Mouse (Mus musculus): Measurements from ENCODE around the gene Tnks2. TPM values are rescaled to one million over a fixed set of nuclear protein-coding genes. Genes with fewer than 3 reads are reported as not detected.

The Tnks2 gene
- polyA plus RNA-seq, 1 experiment = 10.7 TPM

GRCm38 (mm10) chr19:36926553-36927236 is 92.7 kb downstream of the Tnks2 start:
- no peak for TF ChIP-seq POLR2A (IDR thresholded peaks at IDR 0.05; ENCODE audit: control insufficient read depth, low read depth, low read length)
- no peak for TF ChIP-seq CTCF (IDR thresholded peaks at IDR 0.05; ENCODE audit: control insufficient read depth, insufficient read depth, insufficient replicate concordance, low read depth, low read length)
- H3K4me1 ChIP-seq (ENCODE audit: control insufficient read depth, insufficient read depth, low read length) = no peaks in the 10 kb centered on the region; the same call in 1 of the 2 replicates
- no peaks in the 10 kb centered on the region for H3K36me3 ChIP-seq (ENCODE audit: control insufficient read depth, insufficient read depth, low read length)
- H3K27ac ChIP-seq (ENCODE audit: control insufficient read depth, insufficient read depth, low read depth, low read length) = peak overlapping the region; percentile 93
- no peaks in the 10 kb centered on the region for H3K27me3 ChIP-seq (ENCODE audit: control insufficient read depth, insufficient read depth, low read length)
- peak overlapping the region; percentile 97 for H3K4me3 ChIP-seq (ENCODE audit: control insufficient read depth, low read depth, low read length)

- Histone ChIP-seq H3K4me1 (ENCODE audit: control insufficient read depth, insufficient read depth, low read length) (no peaks in the 10 kb centered on the region; the same call in 1 of the 2 replicates), H3K4me3 (ENCODE audit: control insufficient read depth, low read depth, low read length) (no peak overlapping the region), H3K27ac (ENCODE audit: control insufficient read depth, insufficient read depth, low read depth, low read length) (no peak overlapping the region), H3K27me3 (ENCODE audit: control insufficient read depth, insufficient read depth, low read length) (no peaks in the 10 kb centered on the region), H3K36me3 (ENCODE audit: control insufficient read depth, insufficient read depth, low read length) (no peaks in the 10 kb centered on the region)
- no peak for TF ChIP-seq CTCF (IDR thresholded peaks at IDR 0.05; ENCODE audit: control insufficient read depth, insufficient read depth, insufficient replicate concordance, low read depth, low read length)
- TF ChIP-seq POLR2A (IDR thresholded peaks at IDR 0.05; ENCODE audit: control insufficient read depth, low read depth, low read length) = no peak
These were observed 93.8 kb downstream of the Tnks2 start for GRCm38 (mm10) chr19:36927800-36928361.

- Histone ChIP-seq H3K4me3 (ENCODE audit: control insufficient read depth, low read depth, low read length) (no peak overlapping the region), H3K27ac (ENCODE audit: control insufficient read depth, insufficient read depth, low read depth, low read length) (no peak overlapping the region), H3K36me3 (ENCODE audit: control insufficient read depth, insufficient read depth, low read length) (no peaks in the 10 kb centered on the region), H3K4me1 (ENCODE audit: control insufficient read depth, insufficient read depth, low read length) (no peaks in the 10 kb centered on the region; the same call in 1 of the 2 replicates), H3K27me3 (ENCODE audit: control insufficient read depth, insufficient read depth, low read length) (no peaks in the 10 kb centered on the region)
- TF ChIP-seq CTCF (IDR thresholded peaks at IDR 0.05; ENCODE audit: control insufficient read depth, insufficient read depth, insufficient replicate concordance, low read depth, low read length) = no peak
- no peak for TF ChIP-seq POLR2A (IDR thresholded peaks at IDR 0.05; ENCODE audit: control insufficient read depth, low read depth, low read length)
These were observed 95.8 kb downstream of the Tnks2 start for GRCm38 (mm10) chr19:36929816-36930215.

GRCm38 (mm10) chr19:36932097-36932496 is 98.1 kb downstream of the Tnks2 start:
- H3K4me1 ChIP-seq (ENCODE audit: control insufficient read depth, insufficient read depth, low read length) = no peaks in the 10 kb centered on the region
- no peaks in the 10 kb centered on the region for H3K27me3 ChIP-seq (ENCODE audit: control insufficient read depth, insufficient read depth, low read length)
- TF ChIP-seq CTCF (IDR thresholded peaks at IDR 0.05; ENCODE audit: control insufficient read depth, insufficient read depth, insufficient replicate concordance, low read depth, low read length) (no peak), POLR2A (IDR thresholded peaks at IDR 0.05; ENCODE audit: control insufficient read depth, low read depth, low read length) (no peak)

DNA sequence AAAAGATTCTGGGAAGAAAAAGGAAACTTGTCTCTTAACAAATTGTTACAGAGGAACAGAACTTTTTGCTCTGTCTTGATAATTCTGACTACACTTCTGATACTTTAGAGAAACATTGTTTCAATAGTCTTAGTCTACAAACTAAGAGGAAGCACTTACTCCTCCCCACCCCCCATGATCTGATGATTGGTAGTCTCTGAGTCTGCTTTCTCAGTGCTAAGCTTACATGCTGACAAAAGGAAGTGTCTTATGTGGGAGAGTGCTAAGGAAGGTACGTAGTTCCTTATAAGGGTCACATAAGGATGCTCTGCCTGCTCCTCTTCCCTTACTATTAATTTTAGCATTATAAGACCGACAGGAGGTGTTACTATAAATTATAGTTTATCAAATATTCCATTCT is 98.6 kb downstream of the Tnks2 start:
- no peak overlapping the region for H3K4me3 ChIP-seq (ENCODE audit: control insufficient read depth, low read depth, low read length)
- H3K27ac ChIP-seq (ENCODE audit: control insufficient read depth, insufficient read depth, low read depth, low read length) = no peak overlapping the region
- no peaks in the 10 kb centered on the region for H3K36me3 ChIP-seq (ENCODE audit: control insufficient read depth, insufficient read depth, low read length)
- no peaks in the 10 kb centered on the region for H3K4me1 ChIP-seq (ENCODE audit: control insufficient read depth, insufficient read depth, low read length)
- TF ChIP-seq CTCF (IDR thresholded peaks at IDR 0.05; ENCODE audit: control insufficient read depth, insufficient read depth, insufficient replicate concordance, low read depth, low read length) = no peak
- no peak for TF ChIP-seq POLR2A (IDR thresholded peaks at IDR 0.05; ENCODE audit: control insufficient read depth, low read depth, low read length)
- H3K27me3 ChIP-seq (ENCODE audit: control insufficient read depth, insufficient read depth, low read length) = no peaks in the 10 kb centered on the region

More at GRCm38 (mm10) chr19:36932097-36932496, 98.1 kb downstream of the Tnks2 start:
- H3K4me3 ChIP-seq (ENCODE audit: control insufficient read depth, low read depth, low read length) = no peak overlapping the region
- H3K36me3 ChIP-seq (ENCODE audit: control insufficient read depth, insufficient read depth, low read length) = no peaks in the 10 kb centered on the region
- no peak overlapping the region for H3K27ac ChIP-seq (ENCODE audit: control insufficient read depth, insufficient read depth, low read depth, low read length)

DNA sequence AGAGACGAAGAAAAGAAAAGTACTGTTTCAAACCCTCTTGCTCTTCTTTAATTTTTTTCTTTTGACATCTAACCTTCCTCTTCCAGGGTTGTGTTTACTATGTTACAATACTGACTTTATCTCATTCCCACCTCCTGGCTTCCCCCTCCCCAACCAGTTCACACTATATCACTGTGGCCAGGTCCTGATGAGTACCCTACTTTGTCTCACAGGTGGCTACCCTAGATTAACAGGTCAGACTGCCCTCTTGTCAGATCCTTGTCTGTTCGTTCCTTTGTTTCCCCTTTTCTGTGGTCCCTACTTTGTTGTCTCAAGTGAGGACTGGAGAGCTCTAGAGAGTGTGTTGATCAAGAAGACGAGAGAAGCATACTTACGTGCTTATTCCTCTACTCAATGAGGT is 102.3 kb downstream of the Tnks2 start:
- Histone ChIP-seq H3K4me3 (ENCODE audit: control insufficient read depth, low read depth, low read length) (no peak overlapping the region), H3K27ac (ENCODE audit: control insufficient read depth, insufficient read depth, low read depth, low read length) (no peak overlapping the region), H3K4me1 (ENCODE audit: control insufficient read depth, insufficient read depth, low read length) (no peaks in the 10 kb centered on the region), H3K36me3 (ENCODE audit: control insufficient read depth, insufficient read depth, low read length) (no peaks in the 10 kb centered on the region), H3K27me3 (ENCODE audit: control insufficient read depth, insufficient read depth, low read length) (no peaks in the 10 kb centered on the region)
- TF ChIP-seq POLR2A (IDR thresholded peaks at IDR 0.05; ENCODE audit: control insufficient read depth, low read depth, low read length) = no peak
- no peak for TF ChIP-seq CTCF (IDR thresholded peaks at IDR 0.05; ENCODE audit: control insufficient read depth, insufficient read depth, insufficient replicate concordance, low read depth, low read length)

- Histone ChIP-seq H3K27ac (ENCODE audit: control insufficient read depth, insufficient read depth, low read depth, low read length) (no peak overlapping the region), H3K4me1 (ENCODE audit: control insufficient read depth, insufficient read depth, low read length) (no peaks in the 10 kb centered on the region), H3K27me3 (ENCODE audit: control insufficient read depth, insufficient read depth, low read length) (no peaks in the 10 kb centered on the region), H3K4me3 (ENCODE audit: control insufficient read depth, low read depth, low read length) (no peak overlapping the region), H3K36me3 (ENCODE audit: control insufficient read depth, insufficient read depth, low read length) (no peaks in the 10 kb centered on the region)
- TF ChIP-seq POLR2A (IDR thresholded peaks at IDR 0.05; ENCODE audit: control insufficient read depth, low read depth, low read length) (no peak), CTCF (IDR thresholded peaks at IDR 0.05; ENCODE audit: control insufficient read depth, insufficient read depth, insufficient replicate concordance, low read depth, low read length) (no peak)
These were observed 104.0 kb downstream of the Tnks2 start for GRCm38 (mm10) chr19:36938008-36938407.

Measured in testis, adult 2 months (tissue).